Mouse (Mus musculus): ENCODE data around the gene Klhl5. TPM values are rescaled to one million over a fixed set of nuclear protein-coding genes. Genes with fewer than 3 reads are reported as not detected.

Klhl5 gene
- 13.3 and 17.6 TPM in 2 replicates for polyA plus RNA-seq (2015; fragmentation: Nextera tagmentation; extraction: Ambion mirVana)

DNA sequence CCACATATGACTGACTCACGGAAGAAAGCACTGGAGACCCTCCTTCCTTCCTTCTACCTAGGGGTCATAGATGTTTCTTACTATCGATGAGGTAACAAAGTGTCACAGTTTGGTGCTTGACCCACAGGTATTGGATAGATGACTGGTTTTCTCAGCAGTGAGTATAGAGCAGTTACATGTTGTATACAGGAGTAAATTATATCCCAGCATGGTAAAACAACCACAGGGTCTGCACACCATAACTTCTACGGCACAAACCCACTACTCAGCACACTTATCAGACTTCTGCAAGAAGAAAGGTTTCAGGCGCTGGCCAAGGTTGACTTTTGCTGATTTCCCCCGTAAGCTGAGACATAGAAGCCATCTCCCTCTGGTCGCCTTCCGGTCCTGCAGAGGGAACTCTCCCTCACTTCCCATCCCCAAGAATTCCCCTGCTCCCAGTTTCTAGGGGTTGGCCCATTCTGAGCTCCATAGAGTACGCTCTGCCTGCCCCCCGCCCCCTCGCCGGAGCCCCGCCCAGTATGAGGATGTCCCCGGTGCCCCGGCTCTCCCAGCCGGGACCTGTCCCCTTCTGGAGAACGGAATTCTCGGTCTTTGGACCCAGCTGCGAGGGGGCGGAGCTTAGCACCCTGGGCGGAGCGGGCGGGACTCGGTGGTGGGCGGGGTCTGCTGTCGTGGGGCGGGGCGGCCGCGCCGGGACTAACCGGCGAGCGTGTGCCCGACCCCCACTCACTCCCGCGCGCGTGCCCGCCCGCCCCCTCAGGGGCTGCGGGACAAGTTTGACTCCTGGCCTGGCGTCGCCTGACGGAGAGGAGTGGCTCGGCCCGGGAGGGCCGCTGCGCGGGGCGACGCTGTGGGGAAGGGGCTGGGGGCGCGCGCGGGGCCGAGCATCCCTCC is at the start of gene Klhl5:
Klhl5 (plus strand) TSS at position 664 of the 897 bp plus-strand sequence.
- peaks cover 17% of the 10 kb centered on the region; the same call in 1 of the 2 replicates for H3K4me1 ChIP-seq
- H3K9ac ChIP-seq: peak within 1 kb of the TSS; percentile 74
- H3K27ac ChIP-seq: peak within 1 kb of the TSS; percentile 79
- no peaks in the 10 kb centered on the region for H3K27me3 ChIP-seq
- H3K36me3 ChIP-seq: no peaks in the 10 kb centered on the region
- ATAC-seq (ENCODE audit: insufficient number of reproducible peaks, low FRiP score, low TSS enrichment, low read depth): peak; percentile 84
- peak within 1 kb of the TSS; percentile 83 for H3K4me3 ChIP-seq
- H3K9me3 ChIP-seq: no peaks in the 10 kb centered on the region
- H3K4me2 ChIP-seq: peak within 1 kb of the TSS; percentile 82
- WGBS: 6% methylated on average over 47 of the region's 56 CpGs

DNA sequence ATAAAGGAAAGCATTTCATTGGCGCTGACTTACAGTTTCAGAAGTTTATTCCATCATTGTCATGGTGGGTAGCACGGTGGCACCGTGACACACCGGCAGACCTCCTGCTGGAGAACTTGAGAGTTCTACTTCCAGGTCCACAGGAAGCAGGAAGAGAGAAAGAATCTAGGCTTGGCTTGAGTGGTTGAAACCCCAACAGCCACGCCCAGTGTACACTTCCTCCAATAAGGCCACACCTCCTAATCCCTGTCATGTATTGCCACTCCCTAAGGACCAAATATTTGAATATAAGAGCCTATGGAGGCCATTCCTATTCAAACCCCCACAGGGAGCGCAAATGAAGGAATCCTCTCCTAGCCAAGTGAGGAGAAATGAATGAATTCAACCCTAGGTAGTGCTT is 49.7 kb upstream of the Klhl5 start:
- no peak for ATAC-seq (ENCODE audit: insufficient number of reproducible peaks, low FRiP score, low TSS enrichment, low read depth)
- no peak overlapping the region for H3K9ac ChIP-seq
- H3K36me3 ChIP-seq: no peaks in the 10 kb centered on the region
- H3K27me3 ChIP-seq: no peaks in the 10 kb centered on the region
- H3K9me3 ChIP-seq: no peaks in the 10 kb centered on the region
- H3K4me2 ChIP-seq: no peak overlapping the region
- H3K4me3 ChIP-seq: no peak overlapping the region
- H3K4me1 ChIP-seq: no peaks in the 10 kb centered on the region
- no peak overlapping the region for H3K27ac ChIP-seq
- 96% methylated on average over 6 of the region's 6 CpGs for WGBS

DNA sequence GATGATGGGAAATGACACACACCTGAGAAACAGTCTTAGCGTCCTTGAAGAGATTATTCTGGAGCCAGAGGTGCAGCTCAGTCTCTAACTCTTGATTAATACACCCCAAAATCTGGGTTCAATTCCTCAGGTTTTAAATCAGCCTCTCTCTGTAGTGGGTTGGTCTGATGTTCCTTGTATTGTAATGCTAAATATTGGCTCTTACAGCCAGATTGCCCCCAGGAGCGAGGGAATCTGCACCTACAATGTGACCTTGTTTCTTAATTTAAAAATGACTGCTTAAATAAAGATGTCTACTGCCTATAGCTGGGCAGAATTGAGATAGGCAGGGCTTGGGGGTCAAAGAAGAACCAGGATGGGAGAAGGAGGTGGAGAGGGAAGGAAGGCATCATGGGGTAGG is 47.5 kb upstream of the Klhl5 start:
- no peaks in the 10 kb centered on the region for H3K27me3 ChIP-seq
- H3K9ac ChIP-seq: no peak overlapping the region
- no peak overlapping the region for H3K4me2 ChIP-seq
- H3K4me1 ChIP-seq: no peaks in the 10 kb centered on the region
- no peak overlapping the region for H3K4me3 ChIP-seq
- no peaks in the 10 kb centered on the region for H3K36me3 ChIP-seq
- no peaks in the 10 kb centered on the region for H3K9me3 ChIP-seq
- ATAC-seq (ENCODE audit: insufficient number of reproducible peaks, low FRiP score, low TSS enrichment, low read depth): no peak
- WGBS: 64% methylated on average over 2 of the region's 2 CpGs
- H3K27ac ChIP-seq: no peak overlapping the region

DNA sequence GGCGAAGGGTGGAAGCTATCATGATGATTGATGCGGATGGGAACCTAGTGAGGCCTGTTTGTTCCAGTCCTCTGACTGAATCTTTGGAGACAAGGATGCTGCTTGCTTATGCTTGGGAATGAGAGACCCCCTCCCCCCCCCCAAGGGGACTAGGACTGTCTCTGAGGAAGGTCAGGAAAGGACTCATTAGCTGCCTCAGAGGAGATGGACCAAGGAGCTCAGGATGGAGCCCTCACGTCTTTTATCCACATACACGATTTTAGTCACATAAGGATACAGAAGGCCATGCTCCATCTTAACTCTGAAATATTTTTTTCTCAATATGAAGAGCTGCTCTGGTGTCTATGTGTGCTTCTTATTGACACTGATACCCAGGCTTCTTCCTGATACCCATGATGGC is 45.1 kb upstream of the Klhl5 start:
- H3K4me2 ChIP-seq: no peak overlapping the region
- H3K27me3 ChIP-seq: no peaks in the 10 kb centered on the region
- H3K36me3 ChIP-seq: no peaks in the 10 kb centered on the region
- H3K9ac ChIP-seq: no peak overlapping the region
- WGBS: 95% methylated on average over 4 of the region's 4 CpGs
- H3K9me3 ChIP-seq: no peaks in the 10 kb centered on the region
- no peak for ATAC-seq (ENCODE audit: insufficient number of reproducible peaks, low FRiP score, low TSS enrichment, low read depth)
- no peak overlapping the region for H3K4me3 ChIP-seq
- no peak overlapping the region for H3K27ac ChIP-seq
- H3K4me1 ChIP-seq: no peaks in the 10 kb centered on the region

DNA sequence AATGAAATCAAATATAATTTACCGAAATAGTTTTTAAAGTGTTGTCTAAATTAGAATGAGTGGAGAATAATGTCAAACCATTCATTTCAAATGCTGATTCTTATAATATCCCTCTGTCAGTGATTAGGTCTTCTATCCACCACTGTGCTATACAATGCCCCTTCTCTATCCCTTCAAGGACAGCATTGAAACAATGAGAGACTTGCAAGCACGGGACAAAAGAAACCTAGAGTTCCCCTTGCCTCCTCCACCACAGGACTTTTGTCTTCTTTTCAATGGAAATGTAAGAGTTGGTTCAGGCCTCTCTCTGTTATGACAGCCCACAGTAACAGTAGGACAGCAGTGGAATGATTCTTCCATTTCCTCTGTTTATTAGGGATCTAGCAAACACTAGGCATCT is 44.1 kb upstream of the Klhl5 start:
- no peaks in the 10 kb centered on the region for H3K36me3 ChIP-seq
- no peak for ATAC-seq (ENCODE audit: insufficient number of reproducible peaks, low FRiP score, low TSS enrichment, low read depth)
- no peaks in the 10 kb centered on the region for H3K9me3 ChIP-seq
- H3K4me2 ChIP-seq: no peak overlapping the region
- H3K27ac ChIP-seq: no peak overlapping the region
- H3K27me3 ChIP-seq: no peaks in the 10 kb centered on the region
- WGBS: 90% methylated on average over 2 of the region's 2 CpGs
- H3K4me1 ChIP-seq: no peaks in the 10 kb centered on the region
- no peak overlapping the region for H3K9ac ChIP-seq
- no peak overlapping the region for H3K4me3 ChIP-seq

DNA sequence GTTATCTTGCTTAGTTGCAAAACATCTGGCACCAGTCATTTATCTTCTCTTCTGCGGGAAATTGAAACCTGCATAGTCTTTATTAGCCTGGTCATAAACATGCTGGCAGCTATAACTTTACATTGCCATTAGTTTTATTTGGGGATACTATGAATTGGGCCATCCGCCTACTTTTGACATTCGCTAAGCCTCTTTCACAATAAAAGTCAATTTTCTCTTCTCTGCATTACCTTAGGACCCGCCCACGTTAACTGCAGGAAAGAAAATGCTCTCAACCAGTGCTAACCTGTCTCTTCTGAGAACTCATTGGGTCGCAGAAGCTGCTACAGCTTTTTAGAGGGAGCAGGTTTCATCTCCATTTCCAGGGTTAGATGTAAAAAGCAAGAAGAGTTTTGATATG is 39.2 kb upstream of the Klhl5 start:
- no peaks in the 10 kb centered on the region for H3K9me3 ChIP-seq
- H3K27ac ChIP-seq: no peak overlapping the region
- no peak overlapping the region for H3K4me2 ChIP-seq
- no peak overlapping the region for H3K9ac ChIP-seq
- no peaks in the 10 kb centered on the region for H3K36me3 ChIP-seq
- H3K27me3 ChIP-seq: peaks cover 3% of the 10 kb centered on the region; the same call in 1 of the 2 replicates
- WGBS: 33% methylated on average over 6 of the region's 6 CpGs
- no peak for ATAC-seq (ENCODE audit: insufficient number of reproducible peaks, low FRiP score, low TSS enrichment, low read depth)
- H3K4me3 ChIP-seq: no peak overlapping the region
- 0 out of 2 replicates have a peak, but pooled peaks cover 3% of the 10 kb centered on the region for H3K4me1 ChIP-seq

DNA sequence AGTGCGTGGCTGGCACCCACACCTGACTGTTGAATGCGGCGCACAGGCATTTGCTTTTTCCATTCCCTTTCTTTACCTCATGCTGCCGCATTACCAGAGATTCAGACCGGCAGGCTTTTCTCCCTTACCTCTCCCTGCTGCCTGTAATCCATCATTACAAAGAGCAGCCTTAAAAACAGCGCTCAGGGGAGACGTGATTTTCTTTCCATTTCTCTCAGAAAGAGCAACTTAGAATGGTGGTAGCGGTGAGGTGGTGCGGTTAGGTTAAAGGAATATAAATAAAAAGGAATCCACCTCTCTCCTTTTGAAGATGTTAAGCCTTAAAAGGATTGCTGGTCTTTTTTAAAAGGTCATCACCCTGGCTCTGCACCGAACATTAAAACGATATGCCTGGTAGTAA is 37.5 kb upstream of the Klhl5 start:
- H3K9ac ChIP-seq: no peak overlapping the region
- H3K4me1 ChIP-seq: 0 out of 2 replicates have a peak, but pooled peaks cover 3% of the 10 kb centered on the region
- H3K4me3 ChIP-seq: no peak overlapping the region
- peaks cover 3% of the 10 kb centered on the region; the same call in 1 of the 2 replicates for H3K27me3 ChIP-seq
- H3K9me3 ChIP-seq: no peaks in the 10 kb centered on the region
- no peak for ATAC-seq (ENCODE audit: insufficient number of reproducible peaks, low FRiP score, low TSS enrichment, low read depth)
- no peak overlapping the region for H3K27ac ChIP-seq
- H3K36me3 ChIP-seq: no peaks in the 10 kb centered on the region
- WGBS: 34% methylated on average over 11 of the region's 11 CpGs
- H3K4me2 ChIP-seq: no peak overlapping the region

DNA sequence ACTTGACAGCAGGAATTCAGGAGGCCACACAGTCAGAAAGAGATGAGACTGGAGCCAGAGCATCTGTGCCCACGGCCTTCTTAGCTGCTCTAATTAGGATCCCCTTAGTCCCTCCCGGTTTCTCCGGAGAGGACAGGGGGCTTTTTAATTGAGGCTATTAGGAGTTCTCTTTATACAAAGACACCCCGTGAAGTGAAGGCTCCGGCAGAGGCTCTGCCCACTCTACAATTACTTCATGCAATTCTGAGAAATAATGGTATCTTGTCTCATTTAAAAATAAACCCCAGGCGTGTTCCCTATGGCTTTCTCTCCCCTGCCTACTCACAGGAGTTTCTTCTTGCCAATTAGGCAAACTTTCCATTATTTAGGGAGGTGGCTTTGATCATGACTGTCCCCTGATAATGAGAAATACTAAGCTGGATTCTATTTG is 35.6 kb upstream of the Klhl5 start:
- Histone ChIP-seq H3K4me1 (0 out of 2 replicates have a peak, but pooled peaks cover 3% of the 10 kb centered on the region), H3K9me3 (no peaks in the 10 kb centered on the region), H3K9ac (no peak overlapping the region), H3K27ac (no peak overlapping the region), H3K27me3 (peaks cover 3% of the 10 kb centered on the region; the same call in 1 of the 2 replicates), H3K4me2 (no peak overlapping the region), H3K4me3 (no peak overlapping the region), H3K36me3 (no peaks in the 10 kb centered on the region)
- ATAC-seq (ENCODE audit: insufficient number of reproducible peaks, low FRiP score, low TSS enrichment, low read depth): no peak
- WGBS: 36% methylated on average over 6 of the region's 6 CpGs

DNA sequence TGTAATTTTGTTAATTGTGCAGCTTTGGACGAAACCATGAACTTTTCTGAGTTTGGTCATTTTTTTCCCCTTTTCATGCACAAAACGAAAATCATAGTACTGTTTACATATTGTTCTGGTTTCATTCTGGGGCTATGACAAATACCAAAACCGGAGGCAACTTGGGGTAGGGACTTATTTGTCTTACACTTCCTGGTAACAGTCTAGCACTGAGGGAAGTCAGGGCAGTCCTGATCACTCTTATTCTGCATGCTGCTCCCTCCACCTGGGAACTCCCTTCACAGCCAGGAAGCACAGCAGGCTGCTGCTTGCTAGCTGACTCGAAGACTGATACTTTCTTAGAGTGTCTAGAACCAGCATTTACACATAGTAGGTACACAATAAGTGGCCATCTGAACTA is 34.1 kb upstream of the Klhl5 start:
- H3K4me2 ChIP-seq: no peak overlapping the region
- H3K27me3 ChIP-seq: peaks cover 3% of the 10 kb centered on the region; the same call in 1 of the 2 replicates
- H3K27ac ChIP-seq: no peak overlapping the region
- no peak overlapping the region for H3K4me3 ChIP-seq
- H3K36me3 ChIP-seq: no peaks in the 10 kb centered on the region
- H3K4me1 ChIP-seq: 0 out of 2 replicates have a peak, but pooled peaks cover 6% of the 10 kb centered on the region
- H3K9me3 ChIP-seq: no peaks in the 10 kb centered on the region
- WGBS: 74% methylated on average over 4 of the region's 4 CpGs
- no peak overlapping the region for H3K9ac ChIP-seq
- no peak for ATAC-seq (ENCODE audit: insufficient number of reproducible peaks, low FRiP score, low TSS enrichment, low read depth)

DNA sequence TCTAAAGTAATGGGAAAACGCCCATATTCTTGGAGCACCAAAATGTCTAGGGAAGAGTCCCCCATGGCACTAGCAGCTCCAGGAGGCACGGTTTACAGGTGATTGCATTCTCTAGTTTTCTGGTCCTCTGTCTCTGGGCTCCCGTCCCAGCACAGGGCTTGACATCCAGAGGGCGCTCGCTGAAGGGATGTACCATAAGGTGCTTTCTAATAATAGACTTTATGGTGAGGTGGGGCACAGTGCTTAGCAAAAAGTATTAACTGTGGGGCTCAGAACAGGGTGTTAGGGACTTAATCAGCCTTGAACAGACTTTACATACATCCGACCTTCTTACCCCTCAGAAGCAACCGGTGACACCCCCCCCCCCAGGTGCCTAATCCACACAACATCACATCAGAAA is 32.6 kb upstream of the Klhl5 start:
- Histone ChIP-seq H3K9ac (no peak overlapping the region), H3K9me3 (no peaks in the 10 kb centered on the region), H3K4me3 (no peak overlapping the region), H3K27ac (no peak overlapping the region), H3K4me1 (0 out of 2 replicates have a peak, but pooled peaks cover 4% of the 10 kb centered on the region), H3K27me3 (no peaks in the 10 kb centered on the region), H3K4me2 (no peak overlapping the region), H3K36me3 (no peaks in the 10 kb centered on the region)
- no peak for ATAC-seq (ENCODE audit: insufficient number of reproducible peaks, low FRiP score, low TSS enrichment, low read depth)
- WGBS: 52% methylated on average over 7 of the region's 7 CpGs

DNA sequence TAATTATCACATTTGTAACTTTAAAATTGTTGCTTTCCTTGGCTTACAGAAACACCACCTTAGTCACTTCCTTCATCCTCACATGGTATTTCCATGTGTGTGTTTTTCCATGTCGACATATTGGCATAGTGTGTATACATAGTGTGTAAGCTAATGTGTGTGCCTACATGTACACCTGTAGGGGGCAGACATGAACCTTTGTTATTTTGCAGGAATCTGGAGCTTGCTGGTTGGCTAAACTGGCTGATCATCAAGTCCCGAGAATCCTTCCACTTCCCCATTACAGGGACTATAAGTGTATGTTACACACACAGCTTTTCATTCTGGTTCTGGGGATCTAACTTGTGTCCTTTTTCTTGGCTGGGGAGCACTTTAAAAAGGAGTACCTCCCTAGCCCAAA is 31.3 kb upstream of the Klhl5 start:
- Histone ChIP-seq H3K9ac (no peak overlapping the region), H3K36me3 (no peaks in the 10 kb centered on the region), H3K27me3 (no peaks in the 10 kb centered on the region), H3K4me2 (no peak overlapping the region), H3K4me3 (no peak overlapping the region), H3K27ac (no peak overlapping the region), H3K9me3 (no peaks in the 10 kb centered on the region), H3K4me1 (0 out of 2 replicates have a peak, but pooled peaks cover 3% of the 10 kb centered on the region)
- ATAC-seq (ENCODE audit: insufficient number of reproducible peaks, low FRiP score, low TSS enrichment, low read depth): no peak
- WGBS: 59% methylated on average over 2 of the region's 2 CpGs

DNA sequence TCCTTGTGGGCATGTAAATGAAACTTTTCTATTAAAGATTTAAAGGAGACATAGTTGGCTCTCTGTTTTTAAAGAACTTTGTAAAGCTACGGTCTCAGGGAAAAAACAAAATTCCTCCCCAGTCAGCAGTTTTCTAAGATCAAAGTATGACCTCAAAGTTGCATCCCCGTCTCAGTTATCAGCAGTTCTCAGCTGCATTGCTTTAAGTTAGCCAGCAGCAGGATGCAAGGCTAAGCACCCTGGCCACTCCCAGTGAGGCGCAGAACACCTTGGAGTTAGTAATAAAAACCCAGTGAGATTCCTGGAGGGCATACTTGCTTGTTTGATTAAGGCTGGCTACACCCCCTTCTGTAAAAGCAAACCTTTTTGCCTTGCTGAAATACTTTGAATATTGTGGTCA is 30.6 kb upstream of the Klhl5 start:
- Histone ChIP-seq H3K4me2 (no peak overlapping the region), H3K9me3 (no peaks in the 10 kb centered on the region), H3K4me3 (no peak overlapping the region), H3K27ac (no peak overlapping the region), H3K36me3 (no peaks in the 10 kb centered on the region), H3K9ac (no peak overlapping the region), H3K27me3 (no peaks in the 10 kb centered on the region), H3K4me1 (0 out of 2 replicates have a peak, but pooled peaks cover 3% of the 10 kb centered on the region)
- 16% methylated on average over 3 of the region's 3 CpGs for WGBS
- ATAC-seq (ENCODE audit: insufficient number of reproducible peaks, low FRiP score, low TSS enrichment, low read depth): no peak
